Mouse (Mus musculus): ENCODE data around the gene Nell1. TPM values are rescaled to one million over a fixed set of nuclear protein-coding genes. Genes with fewer than 3 reads are reported as not detected.

Gene Nell1
- polyA plus RNA-seq, 1 experiment from 2014 or later: 1.8 TPM

GRCm38 (mm10) chr7:50686337-50686736, 711.7 kb downstream of the Nell1 start:
- Histone ChIP-seq H3K9me3 (replicated peaks; ENCODE audit: control insufficient read depth, low read length) (no peaks in the 10 kb centered on the region), H3K4me1 (ENCODE audit: control insufficient read depth, insufficient read depth, low read length) (no peaks in the 10 kb centered on the region), H3K36me3 (replicated peaks; ENCODE audit: control insufficient read depth, insufficient read depth, low read depth, low read length) (no peaks in the 10 kb centered on the region), H3K27me3 (ENCODE audit: control insufficient read depth, insufficient read depth, low read length) (no peaks in the 10 kb centered on the region), H3K4me2 (ENCODE audit: low read depth, low read length) (no peak overlapping the region), H3K9ac (replicated peaks; ENCODE audit: low read length) (no peak overlapping the region), H3K4me3 (ENCODE audit: low read depth, low read length) (no peak overlapping the region), H3K27ac (replicated peaks; ENCODE audit: low read depth, low read length) (no peak overlapping the region)
- WGBS: 91% methylated on average over 5 of the region's 5 CpGs
- no peak for DNase-seq (ENCODE audit: low spot score)
- ATAC-seq (replicated peaks; ENCODE audit: insufficient number of reproducible peaks, low FRiP score, low TSS enrichment, low read depth): no peak

- no peak overlapping the region for H3K9ac ChIP-seq (replicated peaks; ENCODE audit: low read length)
- H3K36me3 ChIP-seq (replicated peaks; ENCODE audit: control insufficient read depth, insufficient read depth, low read depth, low read length): no peaks in the 10 kb centered on the region
- no peaks in the 10 kb centered on the region for H3K27me3 ChIP-seq (ENCODE audit: control insufficient read depth, insufficient read depth, low read length)
- H3K4me2 ChIP-seq (ENCODE audit: low read depth, low read length): no peak overlapping the region
- H3K27ac ChIP-seq (replicated peaks; ENCODE audit: low read depth, low read length): no peak overlapping the region
- no peaks in the 10 kb centered on the region for H3K9me3 ChIP-seq (replicated peaks; ENCODE audit: control insufficient read depth, low read length)
- DNase-seq (ENCODE audit: low spot score) (no peak), ATAC-seq (replicated peaks; ENCODE audit: insufficient number of reproducible peaks, low FRiP score, low TSS enrichment, low read depth) (no peak)
- 70% methylated on average over 3 of the region's 3 CpGs for WGBS
- no peak overlapping the region for H3K4me3 ChIP-seq (ENCODE audit: low read depth, low read length)
- H3K4me1 ChIP-seq (ENCODE audit: control insufficient read depth, insufficient read depth, low read length): no peaks in the 10 kb centered on the region
These were observed 750.5 kb downstream of the Nell1 start for GRCm38 (mm10) chr7:50725166-50725565.

GRCm38 (mm10) chr7:50730951-50731350, 756.3 kb downstream of the Nell1 start:
- no peaks in the 10 kb centered on the region for H3K9me3 ChIP-seq (replicated peaks; ENCODE audit: control insufficient read depth, low read length)
- 51% methylated on average over 4 of the region's 4 CpGs for WGBS
- no peak overlapping the region for H3K4me3 ChIP-seq (ENCODE audit: low read depth, low read length)
- H3K36me3 ChIP-seq (replicated peaks; ENCODE audit: control insufficient read depth, insufficient read depth, low read depth, low read length): no peaks in the 10 kb centered on the region
- no peaks in the 10 kb centered on the region for H3K4me1 ChIP-seq (ENCODE audit: control insufficient read depth, insufficient read depth, low read length)
- ATAC-seq (replicated peaks; ENCODE audit: insufficient number of reproducible peaks, low FRiP score, low TSS enrichment, low read depth) (no peak), DNase-seq (ENCODE audit: low spot score) (peak; percentile 40)
- H3K9ac ChIP-seq (replicated peaks; ENCODE audit: low read length): no peak overlapping the region
- H3K4me2 ChIP-seq (ENCODE audit: low read depth, low read length): no peak overlapping the region
- no peak overlapping the region for H3K27ac ChIP-seq (replicated peaks; ENCODE audit: low read depth, low read length)
- no peaks in the 10 kb centered on the region for H3K27me3 ChIP-seq (ENCODE audit: control insufficient read depth, insufficient read depth, low read length)

GRCm38 (mm10) chr7:50755516-50755915, 780.9 kb downstream of the Nell1 start:
- Histone ChIP-seq H3K27me3 (ENCODE audit: control insufficient read depth, insufficient read depth, low read length) (no peaks in the 10 kb centered on the region), H3K27ac (replicated peaks; ENCODE audit: low read depth, low read length) (no peak overlapping the region), H3K9me3 (replicated peaks; ENCODE audit: control insufficient read depth, low read length) (no peaks in the 10 kb centered on the region), H3K9ac (replicated peaks; ENCODE audit: low read length) (no peak overlapping the region), H3K4me3 (ENCODE audit: low read depth, low read length) (no peak overlapping the region), H3K4me2 (ENCODE audit: low read depth, low read length) (no peak overlapping the region), H3K4me1 (ENCODE audit: control insufficient read depth, insufficient read depth, low read length) (no peaks in the 10 kb centered on the region), H3K36me3 (replicated peaks; ENCODE audit: control insufficient read depth, insufficient read depth, low read depth, low read length) (no peaks in the 10 kb centered on the region)
- DNase-seq (ENCODE audit: low spot score) (no peak), ATAC-seq (replicated peaks; ENCODE audit: insufficient number of reproducible peaks, low FRiP score, low TSS enrichment, low read depth) (no peak)
- 89% methylated on average over 3 of the region's 3 CpGs for WGBS

GRCm38 (mm10) chr7:50756409-50756808, 781.7 kb downstream of the Nell1 start:
- 93% methylated on average over 5 of the region's 5 CpGs for WGBS
- no peak overlapping the region for H3K9ac ChIP-seq (replicated peaks; ENCODE audit: low read length)

GRCm38 (mm10) chr7:50773516-50773915, 798.9 kb downstream of the Nell1 start:
- DNase-seq (ENCODE audit: low spot score): no peak
- Histone ChIP-seq H3K4me3 (ENCODE audit: low read depth, low read length) (no peak overlapping the region), H3K36me3 (replicated peaks; ENCODE audit: control insufficient read depth, insufficient read depth, low read depth, low read length) (no peaks in the 10 kb centered on the region), H3K9ac (replicated peaks; ENCODE audit: low read length) (no peak overlapping the region), H3K27ac (replicated peaks; ENCODE audit: low read depth, low read length) (no peak overlapping the region), H3K4me2 (ENCODE audit: low read depth, low read length) (no peak overlapping the region), H3K4me1 (ENCODE audit: control insufficient read depth, insufficient read depth, low read length) (no peaks in the 10 kb centered on the region), H3K27me3 (ENCODE audit: control insufficient read depth, insufficient read depth, low read length) (no peaks in the 10 kb centered on the region), H3K9me3 (replicated peaks; ENCODE audit: control insufficient read depth, low read length) (no peaks in the 10 kb centered on the region)
- ATAC-seq (replicated peaks; ENCODE audit: insufficient number of reproducible peaks, low FRiP score, low TSS enrichment, low read depth): no peak

More at GRCm38 (mm10) chr7:50756409-50756808, 781.7 kb downstream of the Nell1 start:
- H3K4me1 ChIP-seq (ENCODE audit: control insufficient read depth, insufficient read depth, low read length): no peaks in the 10 kb centered on the region
- no peaks in the 10 kb centered on the region for H3K36me3 ChIP-seq (replicated peaks; ENCODE audit: control insufficient read depth, insufficient read depth, low read depth, low read length)
- H3K27me3 ChIP-seq (ENCODE audit: control insufficient read depth, insufficient read depth, low read length): no peaks in the 10 kb centered on the region
- no peak overlapping the region for H3K4me3 ChIP-seq (ENCODE audit: low read depth, low read length)
- no peak overlapping the region for H3K27ac ChIP-seq (replicated peaks; ENCODE audit: low read depth, low read length)
- H3K9me3 ChIP-seq (replicated peaks; ENCODE audit: control insufficient read depth, low read length): no peaks in the 10 kb centered on the region
- no peak overlapping the region for H3K4me2 ChIP-seq (ENCODE audit: low read depth, low read length)
- ATAC-seq (replicated peaks; ENCODE audit: insufficient number of reproducible peaks, low FRiP score, low TSS enrichment, low read depth): no peak
- no peak for DNase-seq (ENCODE audit: low spot score)

GRCm38 (mm10) chr7:50781105-50781504, 806.4 kb downstream of the Nell1 start:
- H3K27ac ChIP-seq (replicated peaks; ENCODE audit: low read depth, low read length): no peak overlapping the region
- no peaks in the 10 kb centered on the region for H3K9me3 ChIP-seq (replicated peaks; ENCODE audit: control insufficient read depth, low read length)
- no peak overlapping the region for H3K4me2 ChIP-seq (ENCODE audit: low read depth, low read length)
- no peak overlapping the region for H3K4me3 ChIP-seq (ENCODE audit: low read depth, low read length)
- H3K27me3 ChIP-seq (ENCODE audit: control insufficient read depth, insufficient read depth, low read length): no peaks in the 10 kb centered on the region
- H3K36me3 ChIP-seq (replicated peaks; ENCODE audit: control insufficient read depth, insufficient read depth, low read depth, low read length): no peaks in the 10 kb centered on the region
- no peak for ATAC-seq (replicated peaks; ENCODE audit: insufficient number of reproducible peaks, low FRiP score, low TSS enrichment, low read depth)
- 90% methylated on average over 1 of the region's 1 CpGs for WGBS
- no peaks in the 10 kb centered on the region for H3K4me1 ChIP-seq (ENCODE audit: control insufficient read depth, insufficient read depth, low read length)
- DNase-seq (ENCODE audit: low spot score): no peak
- H3K9ac ChIP-seq (replicated peaks; ENCODE audit: low read length): no peak overlapping the region

- Histone ChIP-seq H3K27ac (replicated peaks; ENCODE audit: low read depth, low read length) (no peak overlapping the region), H3K4me1 (ENCODE audit: control insufficient read depth, insufficient read depth, low read length) (no peaks in the 10 kb centered on the region), H3K4me3 (ENCODE audit: low read depth, low read length) (no peak overlapping the region), H3K4me2 (ENCODE audit: low read depth, low read length) (no peak overlapping the region), H3K27me3 (ENCODE audit: control insufficient read depth, insufficient read depth, low read length) (no peaks in the 10 kb centered on the region), H3K36me3 (replicated peaks; ENCODE audit: control insufficient read depth, insufficient read depth, low read depth, low read length) (no peaks in the 10 kb centered on the region), H3K9ac (replicated peaks; ENCODE audit: low read length) (no peak overlapping the region), H3K9me3 (replicated peaks; ENCODE audit: control insufficient read depth, low read length) (no peaks in the 10 kb centered on the region)
- peak; percentile 52 for DNase-seq (ENCODE audit: low spot score)
- ATAC-seq (replicated peaks; ENCODE audit: insufficient number of reproducible peaks, low FRiP score, low TSS enrichment, low read depth): no peak
- WGBS: 50% methylated on average over 1 of the region's 1 CpGs
These were observed 809.0 kb downstream of the Nell1 start for GRCm38 (mm10) chr7:50783652-50784051.

All from embryonic facial prominence, embryonic 11.5 days (tissue).